Mouse (Mus musculus): ENCODE measurements around the gene Tnk2.

Tnk2 gene

DNA sequence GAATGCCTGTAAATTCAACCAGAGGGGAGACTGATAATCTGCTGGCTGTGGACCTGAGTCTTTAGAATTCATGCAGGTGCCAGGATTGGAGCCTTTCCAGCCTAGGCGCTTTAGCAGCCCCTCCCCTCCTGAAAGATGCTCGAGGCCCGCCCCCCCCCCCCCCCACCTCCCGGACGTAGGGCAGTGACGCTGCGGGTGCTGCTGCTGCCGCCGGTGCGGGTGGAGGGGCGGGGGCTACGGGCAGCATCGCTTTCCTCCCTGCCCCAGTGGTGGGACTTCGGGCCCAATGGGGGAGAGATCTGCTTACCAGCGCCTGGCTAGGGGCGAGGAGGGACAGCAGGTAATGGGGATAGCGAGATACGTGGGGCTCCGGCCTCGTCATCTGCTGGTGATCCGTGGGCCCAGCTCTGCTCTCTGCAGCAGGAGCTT, 15.1 kb downstream of the Tnk2 start:
- DNase-seq (ENCODE audit: extremely low read depth, low read depth): no peak

DNA sequence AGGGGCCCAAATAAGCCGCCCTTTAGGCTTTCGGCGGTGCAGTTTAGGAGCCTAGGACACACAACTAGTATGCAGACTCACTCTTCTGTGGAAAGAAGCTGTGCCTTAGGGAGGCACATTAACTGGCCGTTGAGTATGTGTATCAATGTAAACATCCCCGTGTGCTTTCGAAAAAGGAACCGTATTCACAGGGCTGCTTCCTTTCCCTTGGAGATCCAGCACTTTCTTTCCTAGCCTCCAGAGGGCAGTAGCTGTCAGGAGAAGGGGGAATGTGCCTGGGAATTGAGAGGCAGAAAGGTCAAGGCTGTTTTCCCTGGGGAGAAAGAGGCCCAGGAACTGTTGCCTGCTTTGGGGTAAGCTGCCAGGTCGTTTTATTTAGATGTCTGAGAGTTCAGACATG, 15.7 kb downstream of the Tnk2 start:
- no peak for DNase-seq (ENCODE audit: extremely low read depth, low read depth)

DNA sequence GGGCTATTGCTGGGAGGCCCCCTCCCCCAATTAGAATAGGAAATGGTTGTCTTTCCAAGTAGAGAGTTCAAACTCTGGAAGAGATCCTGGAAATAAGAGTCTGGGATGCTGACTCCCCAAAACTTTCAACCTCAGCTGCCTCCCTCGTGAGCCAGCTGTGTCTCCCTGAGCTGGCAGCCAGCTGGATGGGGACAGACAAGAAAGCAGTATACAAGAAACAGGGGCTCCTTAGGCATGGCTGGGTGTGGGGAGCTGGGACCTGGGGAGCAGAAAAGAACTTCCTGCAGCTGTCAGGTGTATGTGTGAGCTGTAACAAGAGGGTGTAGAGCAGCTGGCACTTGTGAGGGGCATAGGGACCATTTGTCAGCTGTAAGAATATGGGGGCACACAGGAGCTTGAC, 16.4 kb downstream of the Tnk2 start:
- DNase-seq (ENCODE audit: extremely low read depth, low read depth): no peak

DNA sequence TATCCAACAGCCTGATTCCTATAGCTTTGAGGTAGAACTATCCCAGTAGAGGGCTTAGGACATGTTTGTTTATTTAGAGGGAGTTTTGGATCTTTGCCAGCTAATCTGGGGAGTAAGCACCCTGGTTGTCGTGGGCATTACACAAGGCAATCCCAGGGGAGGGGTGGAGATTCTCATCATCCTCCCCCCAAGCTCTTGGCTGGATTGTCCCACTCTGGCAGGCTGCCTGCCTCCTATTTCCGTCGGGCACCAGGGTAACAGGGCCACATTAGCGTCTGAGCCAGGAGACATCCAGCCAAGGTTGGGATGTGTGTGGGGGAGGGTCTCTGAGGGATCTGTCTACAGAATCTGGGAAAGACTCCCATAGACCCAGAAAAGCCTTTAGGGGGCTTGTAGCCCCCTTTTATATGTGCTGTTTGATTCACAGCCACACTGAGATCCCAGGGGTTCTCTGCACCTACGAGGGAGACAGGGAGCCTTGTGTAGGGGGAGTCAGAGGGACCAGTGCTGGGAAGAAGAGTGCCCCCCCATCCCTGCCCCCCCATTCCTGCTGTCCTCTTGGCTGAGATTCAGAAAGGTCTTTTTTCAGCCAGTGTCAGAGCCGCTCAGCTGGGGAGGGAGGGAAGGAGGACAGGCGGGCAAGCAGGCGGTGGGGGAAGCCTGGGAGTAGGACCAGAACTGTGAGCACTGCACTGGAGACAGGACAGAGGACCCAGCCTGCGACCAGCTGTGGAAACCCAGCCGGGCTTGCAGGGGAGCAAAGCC, 17.1 kb downstream of the Tnk2 start:
- no peak for DNase-seq (ENCODE audit: extremely low read depth, low read depth)

DNA sequence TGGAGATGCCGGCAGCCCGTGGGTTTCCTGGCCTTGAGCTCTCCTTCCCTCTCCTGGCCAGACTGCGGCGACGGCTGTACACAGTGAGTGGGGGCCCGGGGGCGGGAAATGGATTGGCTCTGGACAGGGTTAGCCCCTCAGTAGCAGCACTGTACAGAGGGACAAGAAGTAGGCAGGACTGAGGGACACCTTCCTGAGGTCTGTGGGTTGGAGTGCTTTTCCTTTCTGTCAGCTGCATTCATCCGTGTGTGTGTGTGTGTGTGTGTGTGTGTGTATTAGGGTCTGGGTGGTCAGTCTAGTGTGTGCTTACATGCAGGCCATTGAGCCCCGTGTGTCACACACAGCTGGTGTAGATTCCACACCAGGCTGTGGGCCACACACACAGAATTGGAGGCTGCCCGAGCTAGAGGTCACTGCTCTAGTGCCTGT, 17.8 kb downstream of the Tnk2 start:
- no peak for DNase-seq (ENCODE audit: extremely low read depth, low read depth)

DNA sequence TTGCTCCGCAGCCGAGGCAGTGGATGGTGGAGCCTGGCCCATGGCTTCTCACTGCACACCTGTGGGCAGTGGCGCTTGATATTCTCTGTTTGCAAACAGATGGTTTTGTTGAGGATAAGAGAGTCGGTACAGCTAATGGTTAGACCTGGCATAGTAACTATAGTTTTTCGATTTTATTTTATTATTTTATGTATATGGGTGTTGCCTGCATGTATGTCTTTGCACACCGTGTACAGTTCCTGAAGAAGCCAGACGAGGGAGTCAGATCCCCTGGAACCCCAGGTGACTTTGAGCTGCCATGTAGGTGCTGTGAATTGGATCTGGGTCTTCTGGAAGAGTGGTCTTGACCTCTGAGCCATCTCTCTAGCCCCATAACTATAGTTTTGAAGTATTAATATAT, 18.7 kb downstream of the Tnk2 start:
- DNase-seq (ENCODE audit: extremely low read depth, low read depth): no peak

DNA sequence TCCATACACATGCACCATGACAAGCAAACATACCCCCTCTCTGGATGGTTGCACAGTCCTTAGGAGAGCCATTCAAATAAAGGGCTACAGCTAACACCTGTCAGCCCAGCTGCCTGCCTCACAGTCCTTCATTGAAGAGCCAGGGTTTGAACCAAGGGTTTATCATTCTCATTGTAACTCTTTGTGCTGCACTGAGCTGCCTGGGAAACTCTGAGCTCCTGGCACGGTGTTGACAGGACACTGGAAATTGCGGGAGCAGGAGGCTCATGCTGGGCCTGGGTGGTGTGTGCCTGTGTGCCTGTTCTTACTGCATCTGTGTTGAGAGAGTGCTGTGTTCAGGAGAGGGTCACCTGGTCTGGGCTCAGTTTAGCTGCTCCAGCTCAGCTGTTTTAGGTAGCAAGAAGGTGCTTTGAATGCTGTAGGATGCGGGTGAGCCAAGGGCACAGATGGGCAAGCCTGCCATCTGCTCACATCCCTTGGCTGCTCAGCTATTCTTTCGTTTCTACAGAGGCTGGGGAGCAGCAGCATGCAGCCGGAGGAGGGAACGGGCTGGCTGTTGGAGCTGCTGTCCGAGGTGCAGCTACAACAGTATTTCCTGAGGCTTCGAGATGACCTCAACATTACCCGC, 19.7 kb downstream of the Tnk2 start:
- no peak for DNase-seq (ENCODE audit: extremely low read depth, low read depth)

DNA sequence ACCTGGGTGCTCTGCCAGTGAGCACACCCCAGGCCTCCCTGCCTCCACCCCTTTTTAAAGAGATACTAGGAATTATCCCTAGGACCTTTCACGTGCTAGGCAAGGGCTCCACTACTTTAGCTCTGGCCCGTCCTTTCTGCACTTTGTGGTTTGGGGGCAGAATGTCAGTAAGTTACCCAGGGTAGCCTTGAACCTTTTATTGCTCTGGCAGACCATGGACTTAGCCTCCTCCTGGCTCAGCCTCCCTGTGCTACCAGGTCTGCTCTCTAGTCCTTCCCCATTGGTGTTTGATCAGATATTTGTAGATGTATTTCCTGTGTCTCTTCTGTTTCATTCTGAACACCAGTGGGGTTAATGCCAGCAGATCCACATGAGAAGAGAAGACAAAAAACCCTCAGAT, 20.5 kb downstream of the Tnk2 start:
- no peak for DNase-seq (ENCODE audit: extremely low read depth, low read depth)

DNA sequence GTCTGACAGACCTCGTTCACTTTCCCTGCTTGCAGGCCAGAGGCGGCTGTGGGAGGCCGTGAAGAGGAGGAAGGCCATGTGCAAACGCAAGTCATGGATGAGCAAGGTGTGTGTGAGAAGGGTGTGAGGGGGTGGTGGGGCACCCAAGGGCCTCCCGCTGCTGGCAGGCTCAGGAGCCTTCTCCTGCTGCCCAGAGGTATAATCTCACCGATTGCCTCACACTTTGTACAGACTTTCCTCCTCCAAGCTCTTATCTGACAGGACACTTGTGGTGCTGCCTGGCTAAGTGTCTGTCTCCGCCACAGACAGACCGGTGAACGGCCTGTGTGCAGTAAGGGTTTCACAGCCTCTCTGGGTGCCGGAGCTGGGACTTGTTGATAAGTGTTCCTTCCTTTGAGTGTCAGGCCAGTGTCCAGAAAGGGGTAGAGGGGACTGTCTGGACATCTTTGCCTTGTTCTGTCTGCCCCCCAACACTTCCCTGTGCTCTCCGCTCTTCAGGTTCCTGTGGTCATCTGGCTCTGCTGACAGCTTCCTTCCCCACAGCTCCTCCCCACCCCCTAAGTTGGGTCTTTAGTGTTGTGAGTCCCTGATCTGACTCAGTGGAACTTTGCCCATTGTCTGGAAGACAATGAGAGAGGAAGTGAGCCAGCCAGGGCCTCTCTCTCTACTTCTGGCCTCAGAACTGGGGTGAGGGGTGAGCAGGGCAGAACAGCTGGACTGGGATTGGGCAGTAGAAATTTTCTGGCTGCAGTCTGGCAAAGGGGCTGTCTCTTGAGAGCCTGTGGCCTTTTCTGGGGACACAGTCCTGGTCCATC, 22.4 kb downstream of the Tnk2 start:
- DNase-seq (ENCODE audit: extremely low read depth, low read depth): peak; percentile 86

DNA sequence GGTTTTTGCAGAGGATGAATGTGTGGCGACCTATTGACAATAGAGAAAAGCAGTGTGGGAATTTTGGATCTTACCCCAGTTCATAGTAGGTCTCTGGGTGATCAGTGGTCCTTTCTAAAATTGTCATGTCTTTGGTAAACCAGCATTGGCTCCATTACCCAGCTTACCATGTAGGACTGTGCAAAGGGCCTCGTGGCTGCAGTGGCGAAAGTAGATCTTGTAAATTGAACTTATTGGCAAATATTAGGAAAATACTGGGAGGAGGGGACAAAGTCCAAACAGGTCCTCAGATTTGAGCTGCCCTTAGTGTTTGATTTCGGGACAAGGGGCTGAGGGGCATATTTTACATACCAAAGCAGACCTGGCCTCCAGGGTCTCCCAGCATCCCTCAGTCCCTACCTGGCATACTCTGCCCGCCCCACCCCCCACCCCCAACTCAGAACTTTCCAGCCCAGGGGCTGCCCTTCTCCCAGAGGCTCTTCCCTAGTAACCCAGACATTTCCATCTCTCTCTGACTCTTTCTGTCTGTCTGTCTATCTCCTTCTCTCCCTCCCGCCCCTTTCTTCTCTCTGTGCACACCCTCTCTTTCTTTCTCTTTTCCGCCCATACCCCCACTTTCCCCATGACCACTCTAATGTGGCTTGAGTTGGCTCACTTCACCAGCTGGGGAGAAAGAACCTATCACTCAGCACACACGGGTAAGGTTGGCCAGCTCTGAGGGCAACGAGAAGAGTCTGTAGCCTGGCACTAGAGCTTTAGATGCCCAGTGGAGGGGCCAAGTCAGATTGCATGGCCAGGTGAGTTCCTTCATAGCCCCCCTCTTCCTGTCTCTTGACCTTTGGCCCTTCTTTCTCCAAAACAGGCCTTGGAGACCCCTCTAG, 23.2 kb downstream of the Tnk2 start:
- no peak for DNase-seq (ENCODE audit: extremely low read depth, low read depth)

DNA sequence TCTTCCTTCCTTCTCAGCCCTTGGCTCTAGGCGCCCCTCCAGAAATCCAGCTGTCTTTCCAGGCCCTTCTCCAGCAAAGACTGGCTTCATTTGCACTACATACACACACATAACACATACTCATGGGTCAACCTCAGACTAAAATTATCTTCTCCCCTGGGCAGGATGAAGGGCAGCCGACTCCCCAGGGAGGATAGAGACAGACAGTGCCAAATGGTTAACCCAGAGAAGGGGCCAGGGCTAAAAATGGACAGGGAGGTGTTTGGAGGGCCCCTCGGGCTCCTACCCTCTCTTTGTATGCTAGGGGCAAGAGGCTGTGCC, 23.8 kb downstream of the Tnk2 start:
- DNase-seq (ENCODE audit: extremely low read depth, low read depth): no peak

DNA sequence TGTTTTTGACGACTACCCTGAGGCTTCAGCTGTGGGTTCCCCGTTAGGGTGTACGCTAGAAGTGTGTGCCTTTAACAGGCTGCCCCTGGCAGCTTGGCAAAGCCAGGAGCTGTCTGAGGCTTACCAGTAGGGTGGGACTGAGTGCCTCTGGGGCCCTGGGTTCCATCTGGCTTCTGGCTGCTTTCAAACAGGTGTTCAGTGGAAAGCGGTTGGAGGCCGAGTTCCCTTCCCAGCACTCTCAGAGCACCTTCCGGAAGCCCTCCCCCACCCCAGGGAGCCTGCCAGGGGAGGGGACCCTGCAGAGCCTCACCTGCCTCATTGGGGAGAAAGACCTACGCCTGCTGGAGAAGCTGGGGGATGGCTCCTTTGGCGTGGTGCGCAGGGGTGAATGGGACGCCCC, 24.4 kb downstream of the Tnk2 start:
- DNase-seq (ENCODE audit: extremely low read depth, low read depth): no peak

DNA sequence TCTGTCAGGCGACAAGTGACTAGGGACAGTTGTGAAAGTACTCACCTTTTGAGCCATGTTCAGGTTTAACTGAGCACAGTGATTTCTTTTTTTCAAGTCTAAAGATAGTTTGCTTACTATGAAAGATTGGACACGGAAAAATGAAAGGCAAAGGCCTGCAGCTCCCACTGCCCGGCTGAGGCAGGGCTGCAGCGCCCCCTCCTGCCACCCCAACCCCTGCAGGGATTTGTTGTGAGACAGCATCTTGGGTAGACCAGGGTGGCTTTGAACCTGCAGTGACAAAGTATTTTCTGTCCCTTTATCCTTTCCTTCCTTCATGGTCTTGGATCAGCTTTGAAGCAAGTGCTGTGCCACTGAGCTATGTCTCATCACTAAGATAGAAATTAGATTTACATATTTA, 24.8 kb downstream of the Tnk2 start:
- DNase-seq (ENCODE audit: extremely low read depth, low read depth): no peak

DNA sequence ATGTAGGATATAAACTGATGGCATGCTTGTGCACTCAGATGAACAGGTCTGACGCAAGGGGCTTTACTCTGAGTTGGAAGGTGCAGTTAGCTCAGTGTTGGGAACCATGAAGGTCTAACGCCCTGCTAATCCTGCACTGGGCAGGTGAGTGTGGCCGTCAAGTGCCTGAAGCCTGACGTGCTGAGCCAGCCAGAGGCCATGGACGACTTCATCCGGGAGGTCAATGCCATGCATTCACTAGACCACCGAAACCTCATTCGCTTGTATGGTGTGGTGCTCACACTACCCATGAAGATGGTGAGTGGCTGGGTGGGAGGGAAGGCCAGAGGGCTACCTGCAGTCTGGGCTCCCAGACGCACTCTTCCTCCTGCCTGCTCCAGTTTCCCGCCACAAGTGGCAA, 25.6 kb downstream of the Tnk2 start:
- DNase-seq (ENCODE audit: extremely low read depth, low read depth): no peak

DNA sequence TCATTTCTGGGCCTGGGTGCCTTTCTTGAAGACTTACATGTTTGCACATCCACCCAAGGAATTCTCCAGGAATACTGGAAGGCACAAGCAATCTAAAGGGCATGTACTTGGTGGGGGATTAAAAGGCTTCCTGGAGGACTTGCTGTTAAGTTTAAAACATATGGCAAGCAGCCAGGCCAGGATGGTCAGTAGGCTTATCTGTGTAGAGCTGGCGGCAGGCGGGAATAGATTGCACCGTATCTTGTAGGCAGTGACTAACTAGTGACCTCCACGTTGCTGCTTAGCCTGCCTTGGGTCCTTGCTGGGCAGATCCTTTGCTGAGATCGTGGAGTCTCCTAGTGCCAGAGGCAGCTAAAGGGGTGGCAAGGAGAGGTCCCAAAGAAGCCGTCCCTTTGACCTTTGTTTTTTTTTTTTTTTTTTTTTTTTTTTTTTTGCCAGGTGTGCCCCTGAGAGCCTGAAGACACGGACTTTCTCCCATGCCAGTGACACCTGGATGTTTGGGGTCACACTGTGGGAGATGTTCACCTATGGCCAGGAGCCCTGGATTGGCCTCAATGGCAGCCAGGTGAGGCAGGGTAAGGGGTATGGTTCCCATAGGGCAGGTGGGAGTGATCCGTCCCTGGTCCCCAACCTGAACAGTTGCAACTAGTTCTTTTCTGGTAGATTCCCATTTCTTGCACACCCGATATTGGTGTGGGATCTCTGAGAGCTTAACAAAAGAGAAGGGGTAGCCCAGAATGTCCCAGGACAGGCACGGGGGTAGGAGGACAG, 26.9 kb downstream of the Tnk2 start:
- DNase-seq (ENCODE audit: extremely low read depth, low read depth): peak; percentile 42

DNA sequence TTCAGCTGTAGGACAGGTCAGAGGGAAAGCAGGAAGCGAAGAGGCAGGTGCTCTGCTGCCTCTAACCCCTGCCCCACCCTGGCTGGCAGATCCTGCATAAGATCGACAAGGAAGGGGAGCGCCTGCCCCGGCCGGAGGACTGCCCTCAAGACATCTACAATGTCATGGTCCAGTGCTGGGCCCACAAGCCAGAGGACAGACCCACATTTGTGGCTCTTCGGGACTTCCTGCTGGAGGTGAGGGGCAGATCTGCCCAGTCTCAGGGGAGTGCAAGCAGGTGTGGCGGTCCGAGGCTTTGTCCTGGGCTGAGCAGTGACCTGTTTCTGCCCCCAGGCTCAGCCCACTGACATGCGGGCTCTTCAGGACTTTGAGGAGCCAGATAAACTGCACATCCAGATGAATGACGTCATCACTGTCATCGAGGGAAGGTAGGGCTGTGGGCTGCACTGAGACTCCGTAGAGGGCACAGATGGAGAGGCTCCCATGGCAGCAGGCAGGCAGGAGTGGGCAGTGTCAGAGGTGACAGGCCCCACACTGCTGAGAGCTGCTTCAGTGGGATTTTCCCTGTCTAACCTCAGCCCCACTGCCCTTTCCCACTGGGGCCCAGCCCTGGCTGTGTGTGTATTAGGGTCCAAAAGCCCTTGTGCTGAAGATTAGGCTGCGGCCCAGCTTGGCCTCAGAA, 27.7 kb downstream of the Tnk2 start:
- no peak for DNase-seq (ENCODE audit: extremely low read depth, low read depth)

DNA sequence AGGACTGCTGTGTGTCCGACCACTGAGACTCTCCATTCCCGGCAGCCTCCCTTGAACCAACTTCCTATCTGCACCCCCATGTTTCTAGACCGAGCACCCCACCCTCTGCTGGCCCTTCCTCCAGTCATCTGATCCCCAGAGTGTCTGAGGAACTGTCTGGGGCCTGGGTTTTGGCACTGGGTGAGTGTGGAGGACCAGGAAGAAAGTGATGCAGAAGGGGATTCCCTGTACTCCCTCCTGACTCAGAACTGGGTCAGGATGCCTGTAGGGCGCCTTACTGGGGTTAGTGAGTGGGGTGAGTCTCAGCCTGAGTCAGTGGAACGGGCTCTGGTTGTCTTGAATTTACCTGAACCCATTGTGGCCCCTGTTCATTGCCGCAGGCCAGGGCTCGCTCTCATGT, 28.6 kb downstream of the Tnk2 start:
- DNase-seq (ENCODE audit: extremely low read depth, low read depth): no peak

DNA sequence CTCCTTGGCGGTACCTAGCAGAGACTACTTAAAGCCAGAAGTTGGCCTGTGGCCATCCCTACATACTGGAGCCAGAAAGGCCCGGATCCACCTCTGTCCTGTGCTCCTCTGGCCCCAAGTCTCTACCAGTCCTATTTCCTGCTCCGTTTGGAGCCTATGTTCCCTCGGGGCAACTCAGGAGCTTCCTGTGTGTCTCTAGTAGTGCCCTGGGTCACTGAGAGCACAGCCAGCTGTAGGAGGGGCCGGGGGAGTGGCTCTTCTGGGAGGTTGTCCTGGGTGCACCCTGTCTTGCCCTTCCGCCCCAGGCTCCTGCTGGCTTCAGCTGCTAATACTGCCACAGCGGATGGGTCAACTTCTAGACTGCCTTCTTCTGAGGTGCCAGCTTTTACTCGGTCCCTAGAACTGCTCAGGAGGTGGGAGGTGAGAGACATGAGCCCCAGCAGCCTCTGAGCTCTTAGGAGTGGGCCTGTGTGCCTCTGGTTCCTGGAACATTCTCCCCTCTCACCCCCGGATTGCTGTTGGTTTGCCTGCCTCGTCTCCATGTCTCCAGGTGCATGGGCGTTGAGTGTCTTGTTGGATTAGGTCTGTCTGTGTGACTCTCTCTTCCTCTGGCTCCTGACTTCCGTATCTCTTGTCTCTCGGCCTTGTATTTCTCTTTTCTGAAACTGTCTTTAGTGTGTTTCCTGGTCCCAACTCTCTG, 29.3 kb downstream of the Tnk2 start:
- no peak for DNase-seq (ENCODE audit: extremely low read depth, low read depth)

DNA sequence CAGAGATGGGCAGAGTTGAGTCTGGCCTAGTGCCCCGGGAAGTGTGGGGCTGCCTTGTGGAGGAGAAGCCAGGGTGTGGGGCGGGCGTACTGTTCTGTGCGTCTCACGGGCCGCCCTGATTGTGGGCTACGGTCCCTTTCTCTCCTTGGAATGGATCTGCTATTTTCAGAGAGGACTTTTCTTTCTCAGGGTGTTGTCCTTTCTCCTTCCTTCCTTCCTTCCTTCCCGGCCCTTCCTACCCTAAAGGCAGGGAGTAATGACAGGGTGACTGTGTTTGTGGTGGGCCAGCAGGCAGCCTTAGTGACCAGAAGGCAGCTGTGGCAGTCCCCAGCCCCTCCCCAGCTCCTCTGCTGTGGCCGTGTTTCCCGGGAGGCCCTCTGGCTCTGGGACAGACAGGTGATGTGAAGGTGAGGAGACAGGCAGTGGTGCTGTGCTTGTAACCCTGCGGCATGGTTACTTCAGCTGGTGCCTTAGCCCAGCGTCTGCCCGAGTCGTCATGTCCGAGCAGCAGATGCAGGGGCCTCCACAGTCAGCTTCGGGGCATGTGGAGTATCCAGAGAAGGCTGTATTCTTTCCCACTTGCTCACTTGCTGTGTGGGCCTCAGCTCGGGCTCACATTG, 30.6 kb downstream of the Tnk2 start:
- no peak for DNase-seq (ENCODE audit: extremely low read depth, low read depth)
